Mouse (Mus musculus) kidney, adult 11 months (tissue): Measurements from ENCODE around the gene Efcab3.
A peak's percentile ranks its signal among the peaks of the same experiment; 100 is the strongest.

Experiments used
- DNase-seq: peaks from one replicate; pipeline ENCODE4 v3.0.0; 2022

The Efcab3 gene

GRCm38 (mm10) chr11:105149353-105149752, 86.0 kb downstream of the Efcab3 start:
- DNase-seq = no peak

- no peak for DNase-seq
These were observed 86.4 kb downstream of the Efcab3 start for GRCm38 (mm10) chr11:105149766-105150165.

GRCm38 (mm10) chr11:105150691-105151090, 87.3 kb downstream of the Efcab3 start:
- no peak for DNase-seq

GRCm38 (mm10) chr11:105151226-105152016, 88.0 kb downstream of the Efcab3 start:
- no peak for DNase-seq

- DNase-seq = no peak
These were observed 88.6 kb downstream of the Efcab3 start for GRCm38 (mm10) chr11:105152017-105152300.

GRCm38 (mm10) chr11:105152357-105152899, 89.0 kb downstream of the Efcab3 start:
- no peak for DNase-seq

GRCm38 (mm10) chr11:105153068-105153833, 89.9 kb downstream of the Efcab3 start:
- DNase-seq = peak; percentile 58

- DNase-seq = peak; percentile 79
These were observed 92.5 kb downstream of the Efcab3 start for GRCm38 (mm10) chr11:105155915-105156314.

- no peak for DNase-seq
These were observed 93.4 kb downstream of the Efcab3 start for GRCm38 (mm10) chr11:105156748-105157267.

- peak; percentile 21 for DNase-seq
These were observed 94.7 kb downstream of the Efcab3 start for GRCm38 (mm10) chr11:105158047-105158446.

GRCm38 (mm10) chr11:105159673-105160360, 96.4 kb downstream of the Efcab3 start:
- no peak for DNase-seq

GRCm38 (mm10) chr11:105161411-105161810, 98.0 kb downstream of the Efcab3 start:
- DNase-seq = no peak

GRCm38 (mm10) chr11:105164516-105165510, 101.4 kb downstream of the Efcab3 start:
- no peak for DNase-seq

- DNase-seq = no peak
These were observed 103.4 kb downstream of the Efcab3 start for GRCm38 (mm10) chr11:105166780-105167179.
